12 mouse cellular contexts compared by ENCODE assay signal in genomic region chr5:8675262-8675951, GRCm38 (mm10). TPM values are rescaled to one million over a fixed set of nuclear protein-coding genes. Genes with fewer than 3 reads are reported as not detected.
A peak's percentile ranks its signal among the peaks of the same experiment; 100 is the strongest.
DNase-seq lines count a peak whose midpoint lies in the region; ATAC-seq and TF ChIP-seq lines count a peak whose summit lies in the region.
"Had no signal": no experiment of that assay in that cellular context is flagged by ENCODE, and none has a peak within 500 bp of the region (broad histone marks: within the 10 kb centered on the region; RNA-seq: fewer than 3 reads in every experiment).

No protein-coding gene starts in this region.

- TF ChIP-seq POLR2A in spleen, adult 2 months (IDR thresholded peaks at IDR 0.05; ENCODE audit: low read depth, low read length): no peak
- no peak for TF ChIP-seq POLR2A in CH12.LX (IDR thresholded peaks at IDR 0.05; ENCODE audit: low read depth, low read length)
- TF ChIP-seq POLR2A in small intestine, adult 2 months (IDR thresholded peaks at IDR 0.05; ENCODE audit: low read depth, low read length): no peak

- TF ChIP-seq EP300 in CH12.LX (IDR thresholded peaks at IDR 0.05; ENCODE audit: low read length): peak; percentile 50; the same call in 1 of the 2 replicates

- in situ Hi-C loops in CH12.LX (cut with MboI; ENCODE audit: low pct_ligation_motif_present, low pct_unique_long_range_greater_than_20kb, low sequenced_read_pairs): loop anchor here (25.0 kb wide), 1 partner anchor 162 kb away; no protein-coding TSS in a partner anchor

- no peaks in the 10 kb centered on the region for H3K4me1 ChIP-seq in spleen, adult 2 months (ENCODE audit: control insufficient read depth, insufficient read depth, insufficient read length)
- peaks cover 0 to 17% of the 10 kb centered on the region in 2 experiments; a peak in 3 of 4 replicates for H3K4me1 ChIP-seq in CH12.LX (ENCODE audit: control insufficient read depth in 1 of 2, insufficient read depth in 2 of 2)
- no peaks in the 10 kb centered on the region for H3K4me1 ChIP-seq in small intestine, adult 2 months (ENCODE audit: control insufficient read depth, insufficient read depth, insufficient read length, low read length)
- H3K4me1 ChIP-seq in embryonic facial prominence, embryonic 10.5 days: no peaks in the 10 kb centered on the region
- H3K4me1 ChIP-seq: kidney, embryonic 15.5 days; limb, embryonic 13.5 days had no signal

- H3K27ac ChIP-seq in spleen, adult 2 months (ENCODE audit: insufficient read depth, low read length): peak overlapping the region; percentile 84
- H3K27ac ChIP-seq in CH12.LX (ENCODE audit: insufficient read depth, low read depth): no peak overlapping the region
- peak overlapping the region; percentile 77 for H3K27ac ChIP-seq in small intestine, adult 2 months (ENCODE audit: insufficient read depth, low read depth, low read length)
- no peak overlapping the region for H3K27ac ChIP-seq in embryonic facial prominence, embryonic 10.5 days (replicated peaks)
- H3K27ac ChIP-seq: heart, adult 2 months; kidney, embryonic 15.5 days; limb, embryonic 13.5 days had no signal

- DNase-seq in spleen, adult 2 months (ENCODE audit: low read depth in 1 of 2, low spot score in 2 of 2): peak in 1 of 2 experiments; percentile 87
- no peak for DNase-seq in spleen, postnatal 10 days (ENCODE audit: low spot score in 2 of 2)
- DNase-seq in CH12.LX (ENCODE audit: extremely low read depth): peak; percentile 56
- no peak for DNase-seq in MN1 (ENCODE audit: low spot score)
- DNase-seq in embryonic facial prominence, embryonic 10.5 days (ENCODE audit: low spot score): no peak
- DNase-seq: heart, adult 2 months; layer of hippocampus, postnatal 36 days had no signal

- H3K4me2 ChIP-seq in CH12.LX (ENCODE audit: insufficient read depth, low read depth, poor library complexity, severe bottlenecking): peak overlapping the region; percentile 29; the same call in 1 of the 2 replicates
- H3K4me2 ChIP-seq: kidney, embryonic 15.5 days; limb, embryonic 13.5 days had no signal

- no peaks in the 10 kb centered on the region for H3K79me2 ChIP-seq in CH12.LX (replicated peaks; ENCODE audit: control insufficient read depth, extremely low read depth, insufficient read depth, poor library complexity, severe bottlenecking)

- no peak for TF ChIP-seq RAD21 in CH12.LX (IDR thresholded peaks at IDR 0.05; ENCODE audit: low read depth, low read length)

- H3K36me3 ChIP-seq in spleen, adult 2 months (ENCODE audit: control insufficient read depth, insufficient read depth, low read length): no peaks in the 10 kb centered on the region
- no peaks in the 10 kb centered on the region for H3K36me3 ChIP-seq in CH12.LX (replicated peaks in 1 of 2; ENCODE audit: control insufficient read depth in 1 of 2, insufficient read depth in 1 of 2, low read length in 1 of 2)
- H3K36me3 ChIP-seq in small intestine, adult 2 months (ENCODE audit: control insufficient read depth, insufficient read depth, low read length): peaks cover 35% of the 10 kb centered on the region
- no peaks in the 10 kb centered on the region for H3K36me3 ChIP-seq in embryonic facial prominence, embryonic 10.5 days (replicated peaks)
- H3K36me3 ChIP-seq: kidney, embryonic 15.5 days; limb, embryonic 13.5 days had no signal

- dilution Hi-C loops in CH12.LX (cut with MboI; ENCODE audit: extremely low pct_ligation_motif_present, extremely low pct_unique_long_range_greater_than_20kb, low sequenced_read_pairs): no loop called here

- no peak overlapping the region for H3K9ac ChIP-seq in CH12.LX (ENCODE audit: insufficient read depth, low read depth)
- H3K9ac ChIP-seq: kidney, embryonic 15.5 days; limb, embryonic 13.5 days had no signal

- H3K4me3 ChIP-seq in spleen, adult 2 months (ENCODE audit: extremely low read depth, insufficient read depth, insufficient read length): no peak overlapping the region
- no peak overlapping the region for H3K4me3 ChIP-seq in CH12.LX (replicated peaks in 1 of 3; ENCODE audit: low read depth in 2 of 3, low read length in 2 of 3, poor library complexity in 1 of 3)
- H3K4me3 ChIP-seq in small intestine, adult 2 months (ENCODE audit: low read depth, low read length): no peak overlapping the region
- no peak overlapping the region for H3K4me3 ChIP-seq in embryonic facial prominence, embryonic 10.5 days
- H3K4me3 ChIP-seq: heart, adult 2 months; kidney, embryonic 15.5 days; limb, embryonic 13.5 days had no signal

- no peaks in the 10 kb centered on the region for H3K9me3 ChIP-seq in CH12.LX (replicated peaks; ENCODE audit: low read length)
- H3K9me3 ChIP-seq in embryonic facial prominence, embryonic 10.5 days: no peaks in the 10 kb centered on the region
- H3K9me3 ChIP-seq: kidney, embryonic 15.5 days; limb, embryonic 13.5 days had no signal

- WGBS in spleen, adult 2 months: 21% methylated on average over 6 of the region's 6 CpGs
- WGBS in small intestine, adult 2 months: 69% methylated on average over 6 of the region's 6 CpGs
- WGBS in embryonic facial prominence, embryonic 10.5 days: 89% methylated on average over 6 of the region's 6 CpGs

- no peaks in the 10 kb centered on the region for H3K27me3 ChIP-seq in spleen, adult 2 months (ENCODE audit: control insufficient read depth, insufficient read depth, low read length)
- H3K27me3 ChIP-seq in CH12.LX (replicated peaks): no peaks in the 10 kb centered on the region
- no peaks in the 10 kb centered on the region for H3K27me3 ChIP-seq in small intestine, adult 2 months (ENCODE audit: control insufficient read depth, insufficient read depth, low read length)
- no peaks in the 10 kb centered on the region for H3K27me3 ChIP-seq in embryonic facial prominence, embryonic 10.5 days (replicated peaks; ENCODE audit: low read depth, poor library complexity, severe bottlenecking)
- H3K27me3 ChIP-seq: kidney, embryonic 15.5 days; limb, embryonic 13.5 days had no signal

- ATAC-seq in hematopoietic stem cell, adult 5-6 weeks (replicated peaks in 1 of 2; ENCODE audit: insufficient read depth in 1 of 2, low FRiP score in 2 of 2, low TSS enrichment in 1 of 2, low read depth in 1 of 2, poor library complexity in 2 of 2, severe bottlenecking in 2 of 2): peak; percentile 97
- ATAC-seq: midbrain, embryonic 16.5 days had no signal

- TF ChIP-seq CTCF in spleen, adult 2 months (IDR thresholded peaks at IDR 0.05; ENCODE audit: extremely low read depth, insufficient read depth, insufficient read length, insufficient replicate concordance): no peak
- no peak for TF ChIP-seq CTCF in CH12.LX (conservative IDR thresholded peaks at IDR 0.05 in 1 of 2, IDR thresholded peaks at IDR 0.05 in 1 of 2; ENCODE audit: low read depth in 2 of 2, low read length in 2 of 2)
- TF ChIP-seq CTCF in small intestine, adult 2 months (IDR thresholded peaks at IDR 0.05; ENCODE audit: extremely low read depth, insufficient read length, insufficient replicate concordance, low read depth, low read length): no peak

TF ChIP-seq in CH12.LX, 34 proteins besides CTCF, POLR2A, EP300 and RAD21:
- no peak for TF ChIP-seq NRF1 (IDR thresholded peaks at IDR 0.05; ENCODE audit: low read depth, low read length)
- no peak for TF ChIP-seq MXI1 (IDR thresholded peaks at IDR 0.05; ENCODE audit: low read depth, low read length)
- TF ChIP-seq ETS1 (conservative IDR thresholded peaks at IDR 0.05; ENCODE audit: low read depth, low read length): 0 out of 2 replicates have a peak, but pooled peaks have one; percentile 32
- TF ChIP-seq ZNF384 (IDR thresholded peaks at IDR 0.05; ENCODE audit: low read depth, low read length): no peak

RNA-seq across cellular contexts. Expression of gene Abcb1a, which starts 15.5 kb away (rescaled TPM):
- polyA plus RNA-seq in spleen, adult 2 months (2012; rRNA removed): 2.6 and 2.9 TPM in 2 replicates
- 0.42 and 0.93 TPM in 2 replicates for total RNA-seq in CH12.LX (2012; rRNA removed)
- 0.82 and 1.2 TPM in 2 replicates for total RNA-seq in CH12.LX (2014; rRNA removed)
- 1.4 and 1.5 TPM in 2 replicates for polyA plus RNA-seq in CH12.LX (2012; ENCODE audit: insufficient read length, low read depth)
- total RNA-seq in hematopoietic stem cell, adult 5-6 weeks (2017): 3.1 and 5.0 TPM in 2 replicates
- 9.2 and 28.5 TPM in 2 replicates for polyA plus RNA-seq in small intestine, adult 2 months (2012; rRNA removed)
- polyA plus RNA-seq in embryonic facial prominence, embryonic 10.5 days (2016; fragmentation: Nextera tagmentation; extraction: Ambion mirVana): 0.18 and 0.20 TPM in 2 replicates

RNA-seq across cellular contexts. Expression of gene Rundc3b, which starts 52.7 kb away (rescaled TPM):
- polyA plus RNA-seq in spleen, adult 2 months (2012; rRNA removed): 0.46 and 0.75 TPM in 2 replicates
- total RNA-seq in CH12.LX (2012; rRNA removed) (0.13 TPM in 2 replicates), CH12.LX (2014; rRNA removed) (0.07 and 0.09 TPM in 2 replicates)
- 0.09 TPM in 1 of 2 replicates, not detected in the other for polyA plus RNA-seq in CH12.LX (2012; ENCODE audit: insufficient read length, low read depth)
- total RNA-seq in hematopoietic stem cell, adult 5-6 weeks (2017): 3.9 and 4.2 TPM in 2 replicates
- 0.69 and 3.0 TPM in 2 replicates for polyA plus RNA-seq in small intestine, adult 2 months (2012; rRNA removed)
- polyA plus RNA-seq in embryonic facial prominence, embryonic 10.5 days (2016; fragmentation: Nextera tagmentation; extraction: Ambion mirVana): 3.2 and 3.6 TPM in 2 replicates

Comparison
In these comparisons a context has a peak if more than half of its experiments do, and no peak if none do; other contexts are left out.
1. H3K27ac ChIP-seq: peak in spleen, adult 2 months (single experiment) and small intestine, adult 2 months (single experiment); none in CH12.LX (single experiment) and embryonic facial prominence, embryonic 10.5 days (single experiment).